Mouse (Mus musculus) heart, adult 2 months (tissue): ENCODE data around the gene Slc22a8. TPM values are rescaled to one million over a fixed set of nuclear protein-coding genes. Genes with fewer than 3 reads are reported as not detected.

Experiments
- DNase-seq, 2 experiments: peaks; one replicate each; pipeline ENCODE4 v3.0.0; 2021
- H3K27ac ChIP-seq: fragments of 200-600 bp; 2 replicates; pipeline ENCODE4 v1.8.1; 2022
- H3K27me3 ChIP-seq: fragments of 200-500 bp; 2 replicates; pipeline ENCODE4 v1.6.1; 2012; ENCODE audit warnings: mild to moderate bottlenecking, low read length, inconsistent platforms, mixed read lengths; ENCODE audit not compliant: control insufficient read depth, insufficient read depth
- H3K36me3 ChIP-seq: fragments of 200-500 bp; 2 replicates; pipeline ENCODE4 v1.6.1; 2012; ENCODE audit warnings: low read length, inconsistent platforms; ENCODE audit not compliant: control insufficient read depth, insufficient read depth
- H3K4me1 ChIP-seq: fragments of 200-500 bp; 2 replicates; pipeline ENCODE4 v1.6.1; 2011; ENCODE audit warnings: low read length; ENCODE audit not compliant: control insufficient read depth, insufficient read depth
- H3K4me3 ChIP-seq: fragments of 200-600 bp; 2 replicates; pipeline ENCODE4 v1.8.1; 2022
- H3K79me2 ChIP-seq: fragments of 200-500 bp; replicated peaks from 2 replicates; pipeline ENCODE4 v1.6.1; 2012; ENCODE audit warnings: mild to moderate bottlenecking, inconsistent platforms, low read length, moderate library complexity, mixed read lengths; ENCODE audit not compliant: control insufficient read depth, insufficient read depth
- H3K9ac ChIP-seq: fragments of 200-500 bp; 2 replicates; pipeline ENCODE4 v1.6.1; 2012; ENCODE audit warnings: low read depth, mild to moderate bottlenecking, control low read depth, inconsistent platforms, low read length, mixed read lengths
- CTCF ChIP-seq: fragments of 200-600 bp; IDR thresholded peaks from 2 replicates; pipeline ENCODE4 v1.8.1; 2022; ENCODE audit warnings: antibody characterized with exemption, mild to moderate bottlenecking, moderate library complexity
- EP300 ChIP-seq: fragments of 200-500 bp; IDR thresholded peaks from 2 replicates; pipeline ENCODE4 v1.6.1; 2011; ENCODE audit warnings: low read depth, low read length, control low read depth; ENCODE audit not compliant: insufficient read depth
- POLR2A ChIP-seq: fragments of 200-500 bp; IDR thresholded peaks from 2 replicates; pipeline ENCODE4 v1.6.1; 2011; ENCODE audit warnings: mild to moderate bottlenecking, low read depth, low read length, control low read depth; ENCODE audit not compliant: insufficient read depth
- WGBS: fragments of 180-500 bp; shearing (Covaris S2); methylation state at CpG from one replicate; pipeline ENCODE4 v1.1.7; 2018; 5-methylcytosine and 5-hydroxymethylcytosine counted together
- intact Hi-C: fragments of 180-260 bp; cut with DNase I; formaldehyde crosslinking; loops from one replicate; pipeline ENCODE4 v1.15.1; 2025
- polyA plus RNA-seq: library from polyadenylated mRNA; depleted of rRNA; stranded (reverse); fragments of >200 nt; gene quantifications from 2 replicates; pipeline ENCODE4 v1.2.3, GENCODE M21; 2012
- total RNA-seq, 2 experiments: library from RNA; stranded (reverse); gene quantifications; 2 replicates each; pipeline ENCODE4 v1.2.3; 2021

The Slc22a8 gene
- total and polyA plus RNA-seq, 3 experiments, result 0.04 TPM; not detected in 2

DNA sequence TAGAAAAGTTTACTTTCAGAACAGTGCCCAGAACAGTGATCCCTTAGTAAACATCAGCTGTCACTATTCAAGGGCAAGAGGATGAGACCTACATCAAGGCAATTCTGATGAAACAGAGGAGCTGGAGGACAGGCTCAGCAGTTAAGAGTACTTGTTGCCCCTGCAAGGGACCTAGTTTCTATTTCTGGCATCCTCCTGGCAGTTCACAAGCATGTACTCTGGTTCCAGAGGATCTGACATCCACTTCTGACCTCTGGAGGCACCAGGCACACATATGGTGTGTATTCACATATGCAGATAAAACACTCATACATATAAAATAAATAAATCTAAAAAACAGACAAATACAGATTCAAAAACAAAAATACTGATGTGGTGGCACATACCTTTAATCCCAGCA, 10.9 kb downstream of the Slc22a8 start:
- TF ChIP-seq EP300, result no peak
- no peak for TF ChIP-seq CTCF
- no peak for TF ChIP-seq POLR2A

DNA sequence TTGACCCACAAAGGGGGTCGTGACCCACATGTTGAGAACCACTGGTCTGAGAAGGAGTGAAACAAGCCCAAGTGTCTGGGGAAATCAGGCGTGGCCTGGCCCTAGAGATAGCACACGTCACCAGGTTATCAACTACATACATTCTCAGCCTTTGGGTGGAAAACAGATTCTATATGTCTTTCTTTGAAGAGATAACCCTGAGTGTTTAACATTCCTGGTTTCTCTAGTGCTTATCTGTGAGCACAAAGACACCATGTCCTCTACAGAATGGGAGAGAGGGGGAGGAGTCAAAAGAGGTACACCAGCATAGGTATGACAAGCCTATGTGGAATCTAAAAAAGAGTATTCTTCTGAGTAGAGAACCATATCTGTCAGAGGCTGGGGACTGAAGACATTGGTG, 11.9 kb downstream of the Slc22a8 start:
- no peak for TF ChIP-seq CTCF
- no peak for TF ChIP-seq POLR2A
- TF ChIP-seq EP300, result no peak
- Histone ChIP-seq H3K27ac (no peak overlapping the region), H3K79me2 (no peaks in the 10 kb centered on the region), H3K27me3 (no peaks in the 10 kb centered on the region), H3K4me3 (no peak overlapping the region), H3K4me1 (no peaks in the 10 kb centered on the region), H3K36me3 (no peaks in the 10 kb centered on the region), H3K9ac (no peak overlapping the region)
- intact Hi-C loops, result no loop called here
- 48% methylated on average over 3 of the region's 3 CpGs for WGBS
- DNase-seq, result no peak

More for the DNA sequence above, 10.9 kb downstream of the Slc22a8 start:
- no peaks in the 10 kb centered on the region for H3K4me1 ChIP-seq
- no peak overlapping the region for H3K4me3 ChIP-seq
- H3K27ac ChIP-seq, result no peak overlapping the region
- no peaks in the 10 kb centered on the region for H3K79me2 ChIP-seq
- H3K27me3 ChIP-seq, result no peaks in the 10 kb centered on the region
- intact Hi-C loops, result no loop called here
- DNase-seq, result peak in 1 of 2 experiments; percentile 7
- H3K36me3 ChIP-seq, result no peaks in the 10 kb centered on the region
- no peak overlapping the region for H3K9ac ChIP-seq

DNA sequence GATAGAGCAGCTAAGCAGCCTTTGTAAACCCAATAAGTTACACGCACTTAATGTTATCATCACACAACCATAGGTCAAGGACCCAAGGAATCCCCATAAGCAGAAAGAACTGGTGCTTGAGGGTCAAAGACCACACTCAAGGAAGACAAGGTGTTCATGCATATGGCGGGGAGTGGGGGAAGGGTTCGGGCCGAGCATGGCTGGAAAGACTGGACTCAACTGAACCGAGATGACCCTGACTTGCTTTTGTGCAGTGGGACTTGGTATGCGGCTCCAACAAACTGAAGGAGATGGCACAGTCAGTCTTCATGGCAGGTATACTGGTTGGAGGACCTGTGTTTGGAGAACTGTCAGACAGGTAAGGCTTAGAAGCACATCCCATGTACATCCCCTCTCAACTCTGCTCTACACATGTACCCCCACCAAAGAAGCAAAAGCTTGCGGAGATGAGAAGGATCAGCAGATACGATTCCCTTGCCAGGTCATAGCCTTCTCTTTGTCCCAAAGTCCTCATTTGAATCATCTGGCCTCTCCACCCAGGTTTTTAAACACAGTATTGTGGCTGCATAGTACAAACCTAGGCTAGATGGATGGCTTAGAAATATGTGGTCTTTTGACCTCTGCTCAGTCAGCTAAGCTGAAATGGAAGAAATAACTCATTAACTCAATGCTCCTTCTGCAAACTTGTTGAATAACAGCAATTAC, 13.6 kb downstream of the Slc22a8 start:
- Histone ChIP-seq H3K27ac (no peak overlapping the region), H3K36me3 (no peaks in the 10 kb centered on the region), H3K4me1 (no peaks in the 10 kb centered on the region), H3K27me3 (no peaks in the 10 kb centered on the region), H3K79me2 (no peaks in the 10 kb centered on the region), H3K4me3 (no peak overlapping the region), H3K9ac (no peak overlapping the region)
- 88% methylated on average over 8 of the region's 8 CpGs for WGBS
- no peak for TF ChIP-seq EP300
- TF ChIP-seq POLR2A, result no peak
- TF ChIP-seq CTCF, result no peak
- intact Hi-C loops, result no loop called here
- no peak for DNase-seq

DNA sequence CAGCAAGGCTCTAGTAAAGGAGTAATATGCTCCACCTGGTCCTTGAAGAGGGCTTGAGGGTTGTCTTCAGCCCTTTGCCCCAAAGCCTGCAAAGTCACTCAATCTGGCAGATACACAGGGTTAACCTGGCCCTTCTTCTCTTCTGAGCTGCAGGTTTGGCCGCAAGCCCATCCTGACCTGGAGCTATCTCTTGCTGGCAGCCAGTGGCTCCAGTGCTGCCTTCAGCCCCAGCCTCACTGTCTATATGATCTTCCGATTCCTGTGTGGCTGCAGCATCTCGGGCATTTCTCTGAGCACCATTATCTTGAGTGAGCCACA, 14.1 kb downstream of the Slc22a8 start:
- intact Hi-C loops, result no loop called here
- no peaks in the 10 kb centered on the region for H3K79me2 ChIP-seq
- H3K4me1 ChIP-seq, result no peaks in the 10 kb centered on the region
- 61% methylated on average over 3 of the region's 3 CpGs for WGBS
- no peak for TF ChIP-seq CTCF
- TF ChIP-seq EP300, result no peak
- TF ChIP-seq POLR2A, result no peak
- H3K36me3 ChIP-seq, result no peaks in the 10 kb centered on the region
- H3K27me3 ChIP-seq, result no peaks in the 10 kb centered on the region
- DNase-seq, result no peak
- H3K4me3 ChIP-seq, result no peak overlapping the region
- H3K27ac ChIP-seq, result no peak overlapping the region
- no peak overlapping the region for H3K9ac ChIP-seq

DNA sequence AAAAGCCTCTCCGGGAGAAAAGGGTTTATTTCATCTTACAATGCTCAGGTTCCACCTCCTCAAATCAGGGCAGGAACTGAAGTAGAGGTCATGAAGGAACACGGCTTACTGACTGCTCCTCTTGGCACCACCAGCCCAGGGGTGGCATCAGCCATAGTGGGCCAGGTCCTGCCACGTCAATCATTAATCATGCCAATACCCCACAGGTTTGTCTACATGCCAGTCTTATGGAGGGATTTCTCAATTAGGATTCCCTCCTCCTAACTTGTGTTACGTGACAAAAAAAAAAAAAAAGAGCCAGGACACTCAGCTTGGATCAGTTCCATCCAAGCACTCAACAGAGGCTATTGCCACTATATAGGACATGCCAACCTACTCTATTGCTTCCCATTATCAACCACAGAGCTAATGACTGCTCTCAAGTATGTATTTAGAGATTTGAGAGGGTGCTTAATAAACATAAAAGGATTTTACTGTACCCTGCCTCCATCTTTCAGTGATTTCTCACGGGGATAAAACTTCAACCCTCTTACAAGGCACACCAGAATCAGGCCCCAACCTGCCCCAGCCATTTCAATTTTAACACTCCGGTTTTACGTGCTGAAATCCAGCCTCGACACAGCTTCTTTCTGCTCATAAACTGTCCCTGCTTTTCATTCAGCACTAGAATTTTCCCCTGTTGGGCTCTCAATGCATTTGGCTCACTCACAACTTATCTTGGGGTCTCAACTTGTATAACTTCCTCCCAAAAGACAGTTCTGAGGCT, 20.5 kb downstream of the Slc22a8 start:
- intact Hi-C loops, result no loop called here
- no peak overlapping the region for H3K9ac ChIP-seq
- no peak overlapping the region for H3K27ac ChIP-seq
- H3K79me2 ChIP-seq, result no peaks in the 10 kb centered on the region
- no peaks in the 10 kb centered on the region for H3K4me1 ChIP-seq
- no peaks in the 10 kb centered on the region for H3K27me3 ChIP-seq
- TF ChIP-seq POLR2A, result no peak
- no peak for TF ChIP-seq EP300
- TF ChIP-seq CTCF, result no peak
- 78% methylated on average over 8 of the region's 8 CpGs for WGBS
- H3K4me3 ChIP-seq, result no peak overlapping the region
- no peaks in the 10 kb centered on the region for H3K36me3 ChIP-seq
- no peak for DNase-seq

DNA sequence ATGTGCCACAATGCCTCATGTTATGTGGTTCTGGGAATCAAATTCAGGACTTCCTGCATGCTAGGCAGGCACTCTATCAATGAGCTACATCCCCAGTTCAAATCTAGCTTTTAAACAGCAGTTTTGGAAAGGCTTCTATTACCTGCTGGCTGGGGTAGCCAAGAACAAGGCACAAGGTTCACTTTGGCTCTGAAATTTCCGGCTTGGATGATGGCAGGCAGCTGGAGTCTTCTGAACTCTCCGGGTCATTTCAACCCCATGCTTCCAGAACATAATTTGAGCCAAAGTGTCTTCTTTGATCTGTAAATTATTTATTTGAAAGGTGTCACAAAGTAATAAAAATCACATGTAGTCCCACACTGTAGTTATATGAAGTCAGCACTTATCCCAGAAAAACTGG, 22.1 kb downstream of the Slc22a8 start:
- TF ChIP-seq EP300 (no peak), POLR2A (no peak)
- no peak for DNase-seq
- no peak overlapping the region for H3K27ac ChIP-seq
- H3K27me3 ChIP-seq, result no peaks in the 10 kb centered on the region
- 88% methylated on average over 2 of the region's 2 CpGs for WGBS
- no peaks in the 10 kb centered on the region for H3K36me3 ChIP-seq
- H3K4me1 ChIP-seq, result no peaks in the 10 kb centered on the region
- H3K9ac ChIP-seq, result no peak overlapping the region
- no peaks in the 10 kb centered on the region for H3K79me2 ChIP-seq
- H3K4me3 ChIP-seq, result no peak overlapping the region
- intact Hi-C loops, result no loop called here
